Mouse (Mus musculus) bone marrow macrophage, adult 2 months (primary cell): ENCODE measurements around the gene Keap1. TPM values are rescaled to one million over a fixed set of nuclear protein-coding genes. Genes with fewer than 3 reads are reported as not detected.

Experiments
- H3K27ac ChIP-seq: 2 replicates; pipeline ENCODE4 v1.5.1; 2012; ENCODE audit warnings: low read depth, low read length; ENCODE audit not compliant: insufficient read depth
- H3K4me1 ChIP-seq: 2 replicates; pipeline ENCODE4 v1.6.1; 2012; ENCODE audit warnings: low read length; ENCODE audit not compliant: control insufficient read depth, insufficient read depth
- H3K4me3 ChIP-seq: 2 replicates; pipeline ENCODE4 v1.5.1; 2012; ENCODE audit warnings: mild to moderate bottlenecking, low read length, moderate library complexity; ENCODE audit not compliant: insufficient read depth
- CTCF ChIP-seq: IDR thresholded peaks from 2 replicates; pipeline ENCODE4 v1.5.1; 2012; ENCODE audit warnings: low read depth, mild to moderate bottlenecking, low read length, moderate library complexity
- POLR2A ChIP-seq: IDR thresholded peaks from 2 replicates; pipeline ENCODE4 v1.6.1; 2012; ENCODE audit warnings: mild to moderate bottlenecking, low read depth, low read length, borderline replicate concordance
- polyA plus RNA-seq: library from polyadenylated mRNA; stranded (reverse); fragments of >200 nt; gene quantifications from 2 replicates; pipeline ENCODE4 v1.2.4, GENCODE M21; 2012; ENCODE audit not compliant: missing spikeins, insufficient read depth, insufficient read length

Keap1 gene
- polyA plus RNA-seq: 34.9 and 36.4 TPM in 2 replicates

DNA sequence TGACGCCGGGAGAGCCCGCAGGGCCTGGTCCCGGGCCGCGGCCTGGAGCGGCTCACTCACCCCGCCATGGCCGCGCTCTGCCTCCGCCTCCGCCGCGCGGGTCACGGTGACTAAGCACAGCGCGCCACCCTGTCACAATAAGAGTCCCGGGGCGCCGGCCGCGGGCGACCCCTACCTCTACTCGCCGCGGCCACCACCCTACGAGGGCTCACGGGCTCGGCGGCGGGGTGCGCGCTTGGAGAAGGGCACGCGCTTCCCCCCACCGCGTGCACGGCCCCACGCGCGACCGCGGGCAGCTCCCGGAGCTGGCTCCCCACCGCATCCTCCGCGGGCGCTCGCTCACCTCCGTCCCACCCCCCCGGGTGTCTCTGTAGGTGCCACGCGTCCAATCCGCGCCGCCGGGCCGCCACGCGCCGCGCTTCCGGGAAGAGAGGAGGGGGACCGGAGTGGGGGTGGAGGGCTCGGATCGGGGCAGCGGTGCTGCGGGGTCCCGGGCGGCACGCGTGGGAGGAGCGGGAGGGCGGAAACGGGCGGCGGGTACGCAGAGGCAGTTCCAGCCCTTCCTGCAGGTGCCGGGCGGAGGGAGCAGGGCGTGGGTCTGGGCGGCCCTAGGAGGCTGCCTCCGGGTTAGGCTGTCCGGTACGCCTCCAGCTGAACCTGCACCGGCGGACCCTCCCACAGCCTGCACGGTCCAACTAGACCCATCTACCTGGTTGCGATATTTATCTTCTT is at the start of gene Keap1:
Gene Keap1 (minus strand): TSS at position 629 of the 732 bp plus-strand sequence.
- H3K4me1 ChIP-seq: peaks cover 16% of the 10 kb centered on the region
- TF ChIP-seq CTCF (no peak), POLR2A (no peak)
- peak within 1 kb of the TSS; percentile 58 for H3K27ac ChIP-seq
- peak within 1 kb of the TSS; percentile 82 for H3K4me3 ChIP-seq

DNA sequence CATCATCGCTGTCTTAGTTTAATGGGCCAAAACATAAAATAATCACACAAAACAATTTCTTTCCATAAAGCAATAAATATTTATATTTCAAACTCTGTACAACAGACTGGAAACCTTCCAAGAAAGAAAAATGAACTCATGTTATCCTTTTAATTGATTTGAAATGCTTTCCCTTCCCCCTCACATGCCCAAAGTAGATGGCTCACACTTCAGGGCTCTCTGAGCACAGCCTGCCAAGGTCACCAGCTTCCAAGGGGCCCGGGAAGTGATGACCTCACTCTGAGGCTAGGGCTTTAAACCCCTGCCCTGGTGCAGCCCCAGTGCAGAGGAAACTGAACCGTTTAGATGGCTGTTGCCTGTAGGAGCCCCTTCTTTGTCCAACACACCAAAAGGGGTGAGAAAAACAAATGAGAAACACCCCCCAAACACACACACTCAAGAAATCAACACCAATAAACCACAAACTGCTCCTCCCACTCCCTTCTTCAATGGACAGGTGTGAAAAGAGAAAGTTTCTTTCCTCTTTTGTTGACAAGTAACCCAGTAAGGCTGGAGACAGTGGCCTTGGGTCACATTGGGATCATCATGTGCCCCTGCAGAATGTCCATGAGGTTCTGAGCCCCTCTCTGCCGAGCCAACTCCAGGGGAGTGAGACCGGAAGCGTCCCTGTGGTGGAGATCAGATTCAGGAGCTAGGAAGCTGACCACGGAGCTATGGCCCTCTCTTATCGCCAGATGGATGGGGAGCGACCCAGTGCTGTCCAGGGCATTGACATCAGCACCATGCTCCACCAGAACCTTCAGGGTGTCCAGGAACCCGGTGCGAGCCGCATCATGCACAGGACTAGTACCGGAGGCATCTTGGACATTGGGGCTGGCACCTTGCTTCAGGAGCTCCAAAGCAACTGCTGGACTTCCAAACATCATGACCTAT is 49.5 kb upstream of the Keap1 start:
- H3K4me3 ChIP-seq: peak overlapping the region; percentile 18
- peaks cover 23% of the 10 kb centered on the region for H3K4me1 ChIP-seq
- H3K27ac ChIP-seq: peak overlapping the region; percentile 71
- TF ChIP-seq CTCF (no peak), POLR2A (no peak)

DNA sequence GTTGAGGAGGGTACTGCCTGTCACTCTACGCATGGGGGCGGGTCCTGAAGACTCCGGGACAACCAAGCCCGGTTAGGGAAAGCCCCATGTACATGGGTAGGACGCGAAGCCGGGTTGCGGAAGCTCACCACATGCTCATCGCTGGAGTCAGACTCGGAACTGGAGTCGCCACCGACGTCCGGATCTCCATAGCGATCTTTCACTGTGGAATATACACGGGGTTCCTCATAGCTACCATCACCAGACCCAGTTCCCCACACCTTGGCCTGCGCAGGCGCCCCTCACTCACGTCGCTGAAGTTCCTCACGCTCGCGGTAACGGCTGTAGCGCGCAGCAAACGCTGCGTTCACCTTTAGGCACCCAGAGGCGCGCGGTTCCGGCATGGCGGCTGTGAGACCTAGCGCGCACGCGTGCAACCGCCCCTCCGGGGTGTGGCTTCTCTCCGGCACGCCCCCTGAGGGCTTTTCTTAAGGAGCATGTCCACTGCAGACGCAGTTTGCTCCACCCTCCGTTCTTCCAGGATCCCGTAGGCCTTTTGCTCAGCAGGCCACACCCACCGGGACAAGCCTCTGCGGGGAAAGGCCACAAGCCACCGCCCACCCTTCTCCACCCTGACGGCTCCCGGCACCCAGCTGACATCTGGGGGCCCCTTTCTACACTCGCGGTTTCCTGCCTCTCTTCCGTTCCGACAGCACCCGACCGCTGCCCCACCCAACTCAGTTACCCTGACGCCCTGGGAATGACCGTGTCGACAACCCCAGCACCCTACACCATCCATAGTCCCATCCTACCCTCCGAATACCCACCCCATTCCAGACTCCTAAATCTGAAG is 48.6 kb upstream of the Keap1 start, which contains the start of gene Kri1:
Gene Kri1 (minus strand): TSS at position 399 of the 832 bp plus-strand sequence.
- peaks cover 23% of the 10 kb centered on the region for H3K4me1 ChIP-seq
- H3K27ac ChIP-seq: peak within 1 kb of the TSS; percentile 82
- peak within 1 kb of the TSS; percentile 83 for H3K4me3 ChIP-seq
- no peak for TF ChIP-seq CTCF
- 0 out of 2 replicates have a peak, but pooled peaks have one; percentile 68 for TF ChIP-seq POLR2A

DNA sequence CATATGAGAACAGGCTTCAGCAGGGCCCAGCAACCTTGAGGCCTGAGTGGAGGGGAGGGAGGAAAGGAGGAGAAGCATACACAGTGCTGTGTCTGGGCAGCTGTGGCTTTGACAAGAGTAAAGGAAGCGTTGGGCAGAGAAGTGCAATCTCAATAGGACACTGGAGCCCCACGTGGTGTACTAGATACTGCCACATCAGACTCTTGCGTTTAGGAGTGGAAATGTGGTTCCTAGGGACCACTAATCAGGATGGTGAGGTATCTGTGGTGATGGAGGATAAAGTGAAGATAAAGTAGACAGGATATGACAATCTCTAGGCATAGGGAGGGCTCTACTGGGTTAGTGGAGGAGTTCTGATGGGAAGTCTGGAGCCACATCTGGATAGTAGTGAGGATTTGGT is 47.6 kb upstream of the Keap1 start:
- TF ChIP-seq POLR2A (no peak), CTCF (no peak)
- peaks cover 23% of the 10 kb centered on the region for H3K4me1 ChIP-seq
- peak overlapping the region; percentile 83 for H3K4me3 ChIP-seq
- no peak overlapping the region for H3K27ac ChIP-seq

DNA sequence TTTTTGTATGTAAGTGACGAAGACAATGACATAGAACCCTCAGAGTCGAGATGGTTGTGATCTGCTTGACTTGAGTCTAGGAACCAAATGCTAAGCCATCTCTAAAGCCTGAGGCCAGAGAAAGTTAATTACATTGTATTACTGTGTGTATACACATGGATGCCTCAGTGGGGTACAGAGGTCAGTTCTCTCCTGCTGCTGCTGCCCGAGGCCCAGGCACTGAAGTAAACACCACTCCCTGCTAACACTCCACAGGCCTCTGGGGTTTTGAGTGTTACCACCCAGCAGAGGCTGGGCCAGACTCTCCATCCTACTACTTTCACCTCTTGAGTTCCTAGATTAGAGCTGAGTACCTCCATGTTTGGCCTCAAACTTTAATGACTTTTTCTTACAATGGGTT is 44.8 kb upstream of the Keap1 start:
- Histone ChIP-seq H3K4me1 (peaks cover 16% of the 10 kb centered on the region), H3K27ac (no peak overlapping the region), H3K4me3 (no peak overlapping the region)
- no peak for TF ChIP-seq CTCF

DNA sequence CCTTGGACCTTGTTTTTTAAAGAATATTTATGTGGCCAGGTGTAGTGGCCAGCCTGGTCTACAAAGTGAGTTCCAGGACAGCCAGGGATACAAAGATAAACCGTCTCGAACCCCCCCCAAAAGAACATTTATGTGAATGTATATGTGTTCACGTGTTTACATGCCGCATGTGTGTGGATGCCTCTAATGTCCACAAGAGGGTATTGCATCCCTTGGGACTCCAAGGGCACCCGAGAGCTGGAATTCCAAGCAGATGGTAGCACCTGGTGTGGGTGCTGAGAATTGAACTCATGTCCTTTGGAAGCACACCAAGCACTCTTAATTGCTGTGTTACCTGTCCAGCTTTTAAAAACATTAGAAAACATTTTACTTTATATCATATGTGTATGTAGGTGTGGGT is 44.4 kb upstream of the Keap1 start:
- TF ChIP-seq CTCF (no peak), POLR2A (no peak)
- no peak overlapping the region for H3K4me3 ChIP-seq
- peaks cover 12% of the 10 kb centered on the region for H3K4me1 ChIP-seq
- H3K27ac ChIP-seq: no peak overlapping the region

DNA sequence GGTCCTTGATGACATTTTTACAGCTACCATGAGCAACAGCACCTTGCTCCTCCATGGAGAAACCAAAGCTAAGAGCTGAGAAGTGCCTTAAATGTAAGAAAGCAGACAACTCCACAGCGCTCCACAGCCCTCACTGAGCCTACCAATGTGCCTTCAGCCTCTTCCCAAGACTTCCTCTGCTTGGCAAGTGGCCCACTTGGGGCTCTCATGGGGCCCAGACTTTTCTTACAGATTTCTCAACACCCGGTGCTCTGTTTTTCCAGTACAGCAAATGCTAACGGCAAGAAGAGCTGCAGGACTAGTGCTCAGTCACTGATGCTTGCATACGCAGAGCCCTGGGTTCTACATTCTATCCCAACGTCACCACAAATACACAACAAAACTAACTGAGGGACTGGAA is 38.6 kb upstream of the Keap1 start:
- Histone ChIP-seq H3K4me3 (no peak overlapping the region), H3K27ac (no peak overlapping the region), H3K4me1 (peaks cover 6% of the 10 kb centered on the region; the same call in 1 of the 2 replicates)
- no peak for TF ChIP-seq POLR2A
- no peak for TF ChIP-seq CTCF

DNA sequence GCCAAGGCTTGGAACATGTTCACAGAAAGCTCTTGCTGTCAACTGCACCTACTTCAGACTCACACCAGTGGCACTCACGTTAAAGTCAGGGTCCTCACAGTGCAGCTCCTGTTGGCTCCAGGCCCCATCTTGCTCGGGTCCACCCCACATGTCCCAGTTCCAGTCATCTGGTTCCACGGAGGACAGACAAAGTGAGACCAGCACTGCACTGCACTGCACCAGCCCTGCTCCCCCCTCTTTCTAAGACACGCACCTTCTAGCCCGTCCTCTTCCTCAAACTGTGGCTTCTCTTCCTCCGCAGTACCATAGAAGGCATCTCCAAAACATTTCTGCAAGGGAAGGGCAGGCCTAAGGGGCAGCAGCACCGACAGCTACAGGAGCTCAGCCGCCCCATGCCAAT is 37.1 kb upstream of the Keap1 start:
- no peak overlapping the region for H3K27ac ChIP-seq
- H3K4me3 ChIP-seq: no peak overlapping the region
- TF ChIP-seq POLR2A (no peak), CTCF (no peak)
- peaks cover 6% of the 10 kb centered on the region; the same call in 1 of the 2 replicates for H3K4me1 ChIP-seq

DNA sequence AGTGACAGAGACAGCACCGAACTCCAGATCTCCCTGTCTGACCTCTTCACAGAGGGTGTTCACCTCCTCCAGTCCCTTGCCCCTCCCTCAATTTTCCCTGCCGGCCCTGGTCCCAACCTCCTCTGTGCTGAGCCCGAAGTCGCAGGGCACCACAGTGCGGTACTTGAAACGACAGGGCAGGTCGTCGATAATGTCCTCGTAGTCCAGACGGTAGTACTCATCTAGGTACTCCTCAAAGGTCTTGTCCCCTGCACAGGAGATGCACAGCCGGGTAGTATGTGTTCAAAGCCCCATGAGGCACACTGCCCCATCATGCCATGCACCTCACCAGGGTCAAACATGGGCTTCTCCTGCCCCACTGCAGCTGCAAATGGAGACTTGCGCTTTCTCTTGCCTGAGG is 36.6 kb upstream of the Keap1 start:
- Histone ChIP-seq H3K4me1 (peaks cover 6% of the 10 kb centered on the region; the same call in 1 of the 2 replicates), H3K27ac (no peak overlapping the region), H3K4me3 (no peak overlapping the region)
- TF ChIP-seq POLR2A (no peak), CTCF (no peak)
